Mouse (Mus musculus) embryonic fibroblast, embryonic 13.5 days (primary cell): Measurements from ENCODE around the gene H60b.
"Not testable (repeated sequence)": the region's sequence is repeated elsewhere in the genome, so short reads cannot be mapped to it uniquely, and the experiment has no call there.

Source experiments
- CTCF ChIP-seq: IDR thresholded peaks from 2 replicates; pipeline ENCODE4 v1.5.1; 2011; ENCODE audit warnings: mild to moderate bottlenecking, control low read depth, low read length, moderate library complexity, borderline replicate concordance; ENCODE audit not compliant: insufficient read depth
- POLR2A ChIP-seq: IDR thresholded peaks from 2 replicates; pipeline ENCODE4 v1.6.1; 2011; ENCODE audit warnings: low read depth, mild to moderate bottlenecking, control low read depth, low read length, moderate library complexity

- TF ChIP-seq CTCF, POLR2A: not testable (repeated sequence)
These were observed 43.0 kb downstream of the H60b start for GRCm38 (mm10) chr10:22201352-22201751.
